Mouse (Mus musculus) ES-Bruce4 (cell line): ENCODE results near the gene Ss18l1. TPM values are rescaled to one million over a fixed set of nuclear protein-coding genes. Genes with fewer than 3 reads are reported as not detected.

ENCODE experiments used
- H3K27ac ChIP-seq: 2 replicates; pipeline ENCODE4 v1.5.1; 2012; ENCODE audit warnings: low read length, inconsistent platforms; ENCODE audit not compliant: insufficient read depth
- H3K27me3 ChIP-seq: 2 replicates; pipeline ENCODE4 v1.6.1; 2012; ENCODE audit warnings: mild to moderate bottlenecking, low read length, inconsistent platforms; ENCODE audit not compliant: control insufficient read depth, poor library complexity, insufficient read depth, severe bottlenecking
- H3K36me3 ChIP-seq: 2 replicates; pipeline ENCODE4 v1.6.1; 2012; ENCODE audit warnings: inconsistent platforms, mild to moderate bottlenecking, low read length, moderate library complexity; ENCODE audit not compliant: control insufficient read depth, poor library complexity, insufficient read depth, severe bottlenecking
- H3K4me1 ChIP-seq: one replicate; pipeline ENCODE4 v1.8.1; 2011; ENCODE audit warnings: low read length; ENCODE audit not compliant: control insufficient read depth, insufficient read depth
- H3K4me3 ChIP-seq: 2 replicates; pipeline ENCODE4 v1.5.1; 2011; ENCODE audit warnings: low read depth, mild to moderate bottlenecking, low read length
- H3K9ac ChIP-seq: 2 replicates; pipeline ENCODE4 v1.6.1; 2012; ENCODE audit warnings: low read depth, mild to moderate bottlenecking, inconsistent platforms; ENCODE audit not compliant: poor library complexity, severe bottlenecking
- H3K9me3 ChIP-seq: replicated peaks from 2 replicates; pipeline ENCODE4 v1.6.1; 2012; ENCODE audit warnings: mild to moderate bottlenecking, low read length, inconsistent platforms; ENCODE audit not compliant: control insufficient read depth, poor library complexity, insufficient read depth, severe bottlenecking
- CTCF ChIP-seq: IDR thresholded peaks from one replicate; pipeline ENCODE4 v1.8.1; 2011; ENCODE audit warnings: low read depth, low read length
- EP300 ChIP-seq: IDR thresholded peaks from 2 replicates; pipeline ENCODE4 v1.6.1; 2011; ENCODE audit warnings: low read depth, low read length; ENCODE audit not compliant: insufficient read depth
- POLR2A ChIP-seq: IDR thresholded peaks from one replicate; pipeline ENCODE4 v1.8.1; 2011; ENCODE audit warnings: low read length; ENCODE audit not compliant: insufficient read depth
- polyA plus RNA-seq: library from polyadenylated mRNA; stranded (reverse); fragments of >200 nt; gene quantifications from 2 replicates; pipeline ENCODE4 v1.2.4, GENCODE M21; 2011; ENCODE audit warnings: low read depth; ENCODE audit not compliant: missing spikeins, insufficient read depth, insufficient read length

Gene Ss18l1
- polyA plus RNA-seq, 1 experiment: 5.1 TPM

GRCm38 (mm10) chr2:180010686-180011085 lies 31.6 kb upstream of the Ss18l1 start:
- TF ChIP-seq POLR2A (no peak), EP300 (no peak), CTCF (no peak)
- no peaks in the 10 kb centered on the region for H3K9me3 ChIP-seq
- H3K4me3 ChIP-seq: no peak overlapping the region
- no peak overlapping the region for H3K27ac ChIP-seq
- H3K36me3 ChIP-seq: no peaks in the 10 kb centered on the region
- no peaks in the 10 kb centered on the region for H3K27me3 ChIP-seq
- no peaks in the 10 kb centered on the region for H3K4me1 ChIP-seq
- H3K9ac ChIP-seq: no peak overlapping the region

GRCm38 (mm10) chr2:180011370-180011769 lies 30.9 kb upstream of the Ss18l1 start:
- Histone ChIP-seq H3K9ac (no peak overlapping the region), H3K9me3 (no peaks in the 10 kb centered on the region), H3K36me3 (no peaks in the 10 kb centered on the region), H3K4me1 (no peaks in the 10 kb centered on the region), H3K27ac (no peak overlapping the region), H3K27me3 (no peaks in the 10 kb centered on the region), H3K4me3 (no peak overlapping the region)
- TF ChIP-seq EP300 (no peak), POLR2A (no peak), CTCF (no peak)

- no peak overlapping the region for H3K27ac ChIP-seq
- no peaks in the 10 kb centered on the region for H3K9me3 ChIP-seq
- H3K36me3 ChIP-seq: no peaks in the 10 kb centered on the region
- TF ChIP-seq CTCF (no peak), EP300 (no peak), POLR2A (no peak)
- H3K4me1 ChIP-seq: no peaks in the 10 kb centered on the region
- H3K27me3 ChIP-seq: no peaks in the 10 kb centered on the region
- no peak overlapping the region for H3K9ac ChIP-seq
- no peak overlapping the region for H3K4me3 ChIP-seq
Measured at GRCm38 (mm10) chr2:180013686-180014085, 28.6 kb upstream of the Ss18l1 start.

- TF ChIP-seq CTCF (no peak), POLR2A (no peak), EP300 (no peak)
- Histone ChIP-seq H3K36me3 (no peaks in the 10 kb centered on the region), H3K27ac (no peak overlapping the region), H3K4me3 (no peak overlapping the region), H3K9me3 (no peaks in the 10 kb centered on the region), H3K27me3 (no peaks in the 10 kb centered on the region; the same call in 1 of the 2 replicates), H3K9ac (no peak overlapping the region), H3K4me1 (no peaks in the 10 kb centered on the region)
Measured at GRCm38 (mm10) chr2:180017632-180018031, 24.7 kb upstream of the Ss18l1 start.

DNA sequence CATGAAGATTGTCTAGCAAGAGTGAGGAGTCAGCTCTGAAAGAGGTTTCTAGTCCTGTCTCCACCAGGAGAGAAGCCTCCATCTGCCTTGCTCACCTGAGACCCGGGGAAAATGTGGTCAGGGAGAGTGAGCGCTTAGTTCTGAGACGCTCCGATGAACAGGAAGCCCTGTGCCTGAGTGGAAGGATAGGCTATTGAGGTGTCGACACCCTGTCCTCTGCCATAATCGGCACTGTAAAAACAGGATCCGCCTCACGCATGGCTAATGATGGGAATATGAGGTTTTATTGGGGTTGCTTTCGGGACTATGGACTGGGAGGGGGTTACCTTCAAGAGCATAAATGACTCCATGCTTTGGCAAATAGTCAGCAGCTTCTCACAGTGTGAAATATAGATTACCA lies 23.7 kb upstream of the Ss18l1 start:
- Histone ChIP-seq H3K36me3 (no peaks in the 10 kb centered on the region), H3K9me3 (no peaks in the 10 kb centered on the region), H3K27ac (no peak overlapping the region), H3K9ac (no peak overlapping the region), H3K27me3 (no peaks in the 10 kb centered on the region; the same call in 1 of the 2 replicates), H3K4me3 (no peak overlapping the region), H3K4me1 (no peaks in the 10 kb centered on the region)
- TF ChIP-seq POLR2A: no peak
- TF ChIP-seq EP300: no peak
- no peak for TF ChIP-seq CTCF

GRCm38 (mm10) chr2:180020091-180020661 lies 22.1 kb upstream of the Ss18l1 start:
- H3K27me3 ChIP-seq: no peaks in the 10 kb centered on the region; the same call in 1 of the 2 replicates
- H3K4me1 ChIP-seq: no peaks in the 10 kb centered on the region
- TF ChIP-seq CTCF (no peak), POLR2A (no peak), EP300 (no peak)
- H3K36me3 ChIP-seq: no peaks in the 10 kb centered on the region
- H3K4me3 ChIP-seq: no peak overlapping the region
- no peaks in the 10 kb centered on the region for H3K9me3 ChIP-seq
- no peak overlapping the region for H3K9ac ChIP-seq
- no peak overlapping the region for H3K27ac ChIP-seq
